Mouse (Mus musculus): ENCODE data around the gene Ferd3l. TPM values are rescaled to one million over a fixed set of nuclear protein-coding genes. Genes with fewer than 3 reads are reported as not detected.
A peak's percentile ranks its signal among the peaks of the same experiment; 100 is the strongest.

The Ferd3l gene
- total RNA-seq, 2 experiments from 2014 or later, result not detected

GRCm38 (mm10) chr12:33964427-33964826, 36.2 kb downstream of the Ferd3l start:
- DNase-seq (ENCODE audit: low spot score in 2 of 2), result no peak

- no peak for DNase-seq (ENCODE audit: low spot score in 2 of 2)
These were observed 37.6 kb downstream of the Ferd3l start for GRCm38 (mm10) chr12:33965661-33966360.

GRCm38 (mm10) chr12:33966490-33967415, 38.5 kb downstream of the Ferd3l start:
- peak in 1 of 2 experiments; percentile 6 for DNase-seq (ENCODE audit: low spot score in 2 of 2)

- DNase-seq (ENCODE audit: low spot score in 2 of 2), result peak in 1 of 2 experiments; percentile 4
These were observed 39.3 kb downstream of the Ferd3l start for GRCm38 (mm10) chr12:33967514-33967913.

- no peak for DNase-seq (ENCODE audit: low spot score in 2 of 2)
These were observed 40.0 kb downstream of the Ferd3l start for GRCm38 (mm10) chr12:33968041-33968897.

- DNase-seq (ENCODE audit: low spot score in 2 of 2), result no peak
These were observed 40.6 kb downstream of the Ferd3l start for GRCm38 (mm10) chr12:33968898-33969178.

Other genes with a start within 250 kb of the Ferd3l start
- gene Twist1, start 29.2 kb downstream of the Ferd3l start, total RNA-seq (2021), result 1 to 10 TPM; 1.0 to 1.5 TPM

All from left cerebral cortex, adult 18-20 months (tissue).